Mouse (Mus musculus) myocyte (in vitro differentiated cells): ENCODE data around the gene Htr6. TPM values are rescaled to one million over a fixed set of nuclear protein-coding genes. Genes with fewer than 3 reads are reported as not detected.

Experiments used
- H3K27me3 ChIP-seq: one replicate; pipeline ENCODE4 v1.6.1; 2011; ENCODE audit not compliant: control insufficient read depth, insufficient read depth, insufficient read length
- H3K36me3 ChIP-seq: one replicate; pipeline ENCODE4 v1.6.1; 2011; ENCODE audit not compliant: control insufficient read depth, insufficient read depth
- H3K4me2 ChIP-seq: one replicate; pipeline ENCODE4 v1.6.1; 2011; ENCODE audit warnings: low read depth, control low read depth
- H3K4me3 ChIP-seq: one replicate; pipeline ENCODE4 v1.5.1; 2011; ENCODE audit warnings: mild to moderate bottlenecking, control low read depth, moderate library complexity
- H3K79me2 ChIP-seq: one replicate; pipeline ENCODE4 v1.6.1; 2011; ENCODE audit not compliant: control insufficient read depth, insufficient read depth
- H3ac ChIP-seq: one replicate; pipeline ENCODE4 v1.6.1; 2011; ENCODE audit not compliant: control insufficient read depth, insufficient read length
- CEBPB ChIP-seq: IDR thresholded peaks from 2 replicates; pipeline ENCODE4 v1.6.1; 2011; ENCODE audit warnings: mild to moderate bottlenecking, moderate library complexity; ENCODE audit not compliant: poor library complexity, insufficient read depth, severe bottlenecking
- E2F4 ChIP-seq: IDR thresholded peaks from one replicate; pipeline ENCODE4 v1.6.1; 2011; ENCODE audit warnings: mild to moderate bottlenecking, control low read depth, moderate library complexity; ENCODE audit not compliant: insufficient read depth
- MAX ChIP-seq: IDR thresholded peaks from one replicate; pipeline ENCODE4 v1.6.1; 2011; ENCODE audit warnings: low read depth, mild to moderate bottlenecking, control low read depth
- MYOD1 ChIP-seq, 3 experiments: IDR thresholded peaks; one replicate each; pipeline ENCODE4 v1.6.1; 2011; ENCODE audit warnings: control low read depth in 2 of 3, low read depth in 2 of 3, mild to moderate bottlenecking in 2 of 3, moderate library complexity in 1 of 3; ENCODE audit not compliant: insufficient read length in 2 of 3, control insufficient read depth in 1 of 3
- MYOG ChIP-seq, 3 experiments: IDR thresholded peaks; one replicate each; pipeline ENCODE4 v1.6.1; 2011; ENCODE audit warnings: control low read depth in 2 of 3, low read depth in 2 of 3, mild to moderate bottlenecking in 2 of 3; ENCODE audit not compliant: insufficient read length in 2 of 3, control insufficient read depth in 1 of 3, insufficient read depth in 1 of 3
- POLR2A ChIP-seq: IDR thresholded peaks from one replicate; pipeline ENCODE4 v1.6.1; 2011; ENCODE audit warnings: low read depth, mild to moderate bottlenecking, control low read depth, moderate library complexity; ENCODE audit not compliant: insufficient read length
- POLR2AphosphoS2 ChIP-seq: IDR thresholded peaks from one replicate; pipeline ENCODE4 v1.6.1; 2011; ENCODE audit warnings: low read depth, control low read depth; ENCODE audit not compliant: insufficient read length
- REST ChIP-seq: IDR thresholded peaks from one replicate; pipeline ENCODE4 v1.6.1; 2011; ENCODE audit warnings: mild to moderate bottlenecking, control low read depth, moderate library complexity; ENCODE audit not compliant: insufficient read depth, insufficient read length
- SRF ChIP-seq: IDR thresholded peaks from one replicate; pipeline ENCODE4 v1.6.1; 2011; ENCODE audit warnings: low read depth; ENCODE audit not compliant: control insufficient read depth, insufficient read length
- TCF12 ChIP-seq: IDR thresholded peaks from one replicate; pipeline ENCODE4 v1.6.1; 2011; ENCODE audit warnings: mild to moderate bottlenecking, control low read depth; ENCODE audit not compliant: poor library complexity, insufficient read depth, severe bottlenecking
- TCF3 ChIP-seq: IDR thresholded peaks from one replicate; pipeline ENCODE4 v1.6.1; 2011; ENCODE audit warnings: low read depth, control low read depth; ENCODE audit not compliant: insufficient read length
- USF1 ChIP-seq: IDR thresholded peaks from one replicate; pipeline ENCODE4 v1.6.1; 2011; ENCODE audit warnings: low read depth, mild to moderate bottlenecking, control low read depth, moderate library complexity
- polyA plus RNA-seq: library from polyadenylated mRNA; unstranded; fragments of >200 nt; fragmentation: generic; extraction: Trizol; gene quantifications from one replicate; pipeline ENCODE4 v1.2.1, GENCODE M21; 2012; ENCODE audit warnings: missing spikeins

The Htr6 gene
- polyA plus RNA-seq, 1 experiment: 0.08 TPM

GRCm38 (mm10) chr4:139020385-139020784 is 55.0 kb downstream of the Htr6 start:
- Histone ChIP-seq H3K79me2 (no peaks in the 10 kb centered on the region), H3K4me2 (no peak overlapping the region), H3K36me3 (no peaks in the 10 kb centered on the region), H3ac (no peak overlapping the region), H3K4me3 (no peak overlapping the region), H3K27me3 (no peaks in the 10 kb centered on the region)
- TF ChIP-seq SRF (no peak), REST (no peak), TCF12 (no peak), MAX (no peak), MYOD1 (IDR thresholded peaks at IDR 0.05; ENCODE audit: control insufficient read depth in 1 of 3, insufficient read length in 2 of 3, low read depth in 2 of 3) (no peak), USF1 (no peak)

- Histone ChIP-seq H3K79me2 (no peaks in the 10 kb centered on the region), H3ac (no peak overlapping the region), H3K4me3 (no peak overlapping the region), H3K4me2 (no peak overlapping the region), H3K36me3 (no peaks in the 10 kb centered on the region), H3K27me3 (no peaks in the 10 kb centered on the region)
- TF ChIP-seq REST: no peak
- no peak for TF ChIP-seq E2F4
Measured at GRCm38 (mm10) chr4:139019413-139019812, 56.0 kb downstream of the Htr6 start.

GRCm38 (mm10) chr4:139018976-139019375 is 56.4 kb downstream of the Htr6 start:
- TF ChIP-seq TCF12: no peak
- TF ChIP-seq MYOD1 (IDR thresholded peaks at IDR 0.05; ENCODE audit: control insufficient read depth in 1 of 3, insufficient read length in 2 of 3, low read depth in 2 of 3): no peak
- TF ChIP-seq REST: no peak
- no peak for TF ChIP-seq MYOG (IDR thresholded peaks at IDR 0.05; ENCODE audit: control insufficient read depth in 1 of 3, insufficient read depth in 1 of 3, insufficient read length in 2 of 3, low read depth in 2 of 3)
- no peak for TF ChIP-seq MAX
- TF ChIP-seq USF1: no peak
- no peak for TF ChIP-seq TCF3
- TF ChIP-seq CEBPB: no peak
- no peak for TF ChIP-seq POLR2AphosphoS2
- no peak for TF ChIP-seq E2F4
- TF ChIP-seq POLR2A: no peak
- TF ChIP-seq SRF: no peak

GRCm38 (mm10) chr4:139018388-139018787 is 57.0 kb downstream of the Htr6 start:
- Histone ChIP-seq H3ac (no peak overlapping the region), H3K36me3 (no peaks in the 10 kb centered on the region), H3K4me3 (no peak overlapping the region), H3K79me2 (no peaks in the 10 kb centered on the region), H3K27me3 (no peaks in the 10 kb centered on the region), H3K4me2 (no peak overlapping the region)
- TF ChIP-seq MYOG (IDR thresholded peaks at IDR 0.05; ENCODE audit: control insufficient read depth in 1 of 3, insufficient read depth in 1 of 3, insufficient read length in 2 of 3, low read depth in 2 of 3) (no peak), MAX (no peak), TCF12 (no peak)

More at GRCm38 (mm10) chr4:139018976-139019375, 56.4 kb downstream of the Htr6 start:
- H3K79me2 ChIP-seq: no peaks in the 10 kb centered on the region
- no peak overlapping the region for H3ac ChIP-seq
- H3K27me3 ChIP-seq: no peaks in the 10 kb centered on the region
- H3K36me3 ChIP-seq: no peaks in the 10 kb centered on the region
- H3K4me3 ChIP-seq: no peak overlapping the region
- H3K4me2 ChIP-seq: no peak overlapping the region

- TF ChIP-seq POLR2A (no peak), TCF3 (no peak), TCF12 (no peak), CEBPB (no peak), POLR2AphosphoS2 (no peak), SRF (no peak), MYOG (IDR thresholded peaks at IDR 0.05; ENCODE audit: control insufficient read depth in 1 of 3, insufficient read depth in 1 of 3, insufficient read length in 2 of 3, low read depth in 2 of 3) (no peak), E2F4 (no peak), REST (no peak), MAX (no peak), MYOD1 (IDR thresholded peaks at IDR 0.05; ENCODE audit: control insufficient read depth in 1 of 3, insufficient read length in 2 of 3, low read depth in 2 of 3) (no peak), USF1 (no peak)
- Histone ChIP-seq H3K4me3 (no peak overlapping the region), H3K4me2 (no peak overlapping the region), H3K79me2 (no peaks in the 10 kb centered on the region), H3K27me3 (no peaks in the 10 kb centered on the region), H3ac (no peak overlapping the region), H3K36me3 (no peaks in the 10 kb centered on the region)
Measured at GRCm38 (mm10) chr4:139014793-139015192, 60.6 kb downstream of the Htr6 start.

GRCm38 (mm10) chr4:139013281-139013680 is 62.1 kb downstream of the Htr6 start:
- Histone ChIP-seq H3K36me3 (no peaks in the 10 kb centered on the region), H3K27me3 (no peaks in the 10 kb centered on the region), H3K4me3 (no peak overlapping the region), H3ac (no peak overlapping the region), H3K4me2 (no peak overlapping the region), H3K79me2 (no peaks in the 10 kb centered on the region)
- TF ChIP-seq USF1 (no peak), TCF3 (no peak), CEBPB (no peak), POLR2AphosphoS2 (no peak), SRF (no peak), MYOD1 (IDR thresholded peaks at IDR 0.05; ENCODE audit: control insufficient read depth in 1 of 3, insufficient read length in 2 of 3, low read depth in 2 of 3) (no peak), MYOG (IDR thresholded peaks at IDR 0.05; ENCODE audit: control insufficient read depth in 1 of 3, insufficient read depth in 1 of 3, insufficient read length in 2 of 3, low read depth in 2 of 3) (no peak), POLR2A (no peak), E2F4 (no peak), MAX (no peak), REST (no peak), TCF12 (no peak)
